Mouse (Mus musculus): ENCODE data around the gene Ttbk1. TPM values are rescaled to one million over a fixed set of nuclear protein-coding genes. Genes with fewer than 3 reads are reported as not detected.

Gene Ttbk1
- total and polyA plus RNA-seq, 3 experiments = 0.08 TPM; not detected in 2

GRCm38 (mm10) chr17:46520385-46520979 is 33.0 kb upstream of the Ttbk1 start:
- peak; percentile 76 for TF ChIP-seq USF1 (IDR thresholded peaks at IDR 0.05; ENCODE audit: low read depth, low read length)
- no peak for TF ChIP-seq GATA1 (IDR thresholded peaks at IDR 0.05; ENCODE audit: low read depth, low read length)
- no peak for TF ChIP-seq CHD2 (IDR thresholded peaks at IDR 0.05; ENCODE audit: low read length)
- TF ChIP-seq MXI1 (IDR thresholded peaks at IDR 0.05; ENCODE audit: low read depth, low read length) = peak; percentile 58; the same call in 1 of the 2 replicates
- peak; percentile 44; the same call in 1 of the 2 replicates for TF ChIP-seq NELFE (IDR thresholded peaks at IDR 0.05; ENCODE audit: low read depth, low read length)
- TF ChIP-seq ETS1 (IDR thresholded peaks at IDR 0.05; ENCODE audit: low read depth, low read length) = peak; percentile 65; the same call in 1 of the 2 replicates
- no peak for TF ChIP-seq ZNF384 (IDR thresholded peaks at IDR 0.05; ENCODE audit: low read depth, low read length)
- peak; percentile 98 for TF ChIP-seq BHLHE40 (IDR thresholded peaks at IDR 0.05; ENCODE audit: borderline replicate concordance, low read depth, low read length)
- TF ChIP-seq SIN3A (IDR thresholded peaks at IDR 0.05; ENCODE audit: low read length) = peak; percentile 51; the same call in 1 of the 2 replicates
- TF ChIP-seq POLR2AphosphoS5 (IDR thresholded peaks at IDR 0.05; ENCODE audit: borderline replicate concordance, low read depth, low read length) = no peak
- TF ChIP-seq ZC3H11A (IDR thresholded peaks at IDR 0.05; ENCODE audit: low read depth, low read length) = no peak
- peak; percentile 50 to 66; a peak in 2 of 4 replicates for TF ChIP-seq POLR2A (IDR thresholded peaks at IDR 0.05; ENCODE audit: control insufficient read depth in 1 of 2, insufficient read depth in 1 of 2, low read depth in 1 of 2, low read length in 2 of 2, poor library complexity in 1 of 2)
- peak; percentile 45; the same call in 1 of the 2 replicates for TF ChIP-seq MAX (IDR thresholded peaks at IDR 0.05; ENCODE audit: low read length)
- peak; percentile 55; the same call in 1 of the 2 replicates for TF ChIP-seq TBP (IDR thresholded peaks at IDR 0.05; ENCODE audit: low read depth, low read length)
- Histone ChIP-seq H3K9me3 (replicated peaks; ENCODE audit: insufficient read depth, low read length) (no peaks in the 10 kb centered on the region), H3K4me1 (ENCODE audit: control insufficient read depth in 1 of 2, insufficient read depth in 2 of 2, low read length in 2 of 2) (peaks cover 0 to 3% of the 10 kb centered on the region in 2 experiments; a peak in 1 of 4 replicates), H3K27ac (ENCODE audit: control insufficient read depth, low read depth, low read length) (peak overlapping the region; percentile 13), H3K4me3 (ENCODE audit: control insufficient read depth in 1 of 2, insufficient read depth in 1 of 2, low read depth in 2 of 2, low read length in 2 of 2) (peak overlapping the region; percentile 54 to 58), H3K79me2 (ENCODE audit: control insufficient read depth, insufficient read depth, low read length, poor library complexity) (no peaks in the 10 kb centered on the region), H3K9ac (ENCODE audit: control insufficient read depth, low read depth, low read length, poor library complexity, severe bottlenecking) (peak overlapping the region; percentile 67), H3K27me3 (ENCODE audit: control insufficient read depth in 1 of 2, insufficient read depth in 2 of 2, low read length in 2 of 2) (no peaks in the 10 kb centered on the region), H3K36me3 (ENCODE audit: control insufficient read depth in 1 of 2, insufficient read depth in 2 of 2, low read length in 2 of 2) (no peaks in the 10 kb centered on the region)
- peak; percentile 82 for DNase-seq (ENCODE audit: low read depth, low spot score)

- H3K4me1 ChIP-seq (ENCODE audit: control insufficient read depth in 1 of 2, insufficient read depth in 2 of 2, low read length in 2 of 2) = peaks cover 0 to 3% of the 10 kb centered on the region in 2 experiments; a peak in 1 of 4 replicates
- peak overlapping the region; percentile 54 to 58 for H3K4me3 ChIP-seq (ENCODE audit: control insufficient read depth in 1 of 2, insufficient read depth in 1 of 2, low read depth in 2 of 2, low read length in 2 of 2)
- H3K27me3 ChIP-seq (ENCODE audit: control insufficient read depth in 1 of 2, insufficient read depth in 2 of 2, low read length in 2 of 2) = no peaks in the 10 kb centered on the region
- H3K9ac ChIP-seq (ENCODE audit: control insufficient read depth, low read depth, low read length, poor library complexity, severe bottlenecking) = peak overlapping the region; percentile 67
- no peaks in the 10 kb centered on the region for H3K36me3 ChIP-seq (ENCODE audit: control insufficient read depth in 1 of 2, insufficient read depth in 2 of 2, low read length in 2 of 2)
- TF ChIP-seq MXI1 (IDR thresholded peaks at IDR 0.05; ENCODE audit: low read depth, low read length) (0 out of 2 replicates have a peak, but pooled peaks have one; percentile 24), TAL1 (IDR thresholded peaks at IDR 0.05; ENCODE audit: low read length) (no peak)
- H3K79me2 ChIP-seq (ENCODE audit: control insufficient read depth, insufficient read depth, low read length, poor library complexity) = no peaks in the 10 kb centered on the region
- no peak overlapping the region for H3K27ac ChIP-seq (ENCODE audit: control insufficient read depth, low read depth, low read length)
- no peak for DNase-seq (ENCODE audit: low read depth, low spot score)
- H3K9me3 ChIP-seq (replicated peaks; ENCODE audit: insufficient read depth, low read length) = no peaks in the 10 kb centered on the region
Observed at GRCm38 (mm10) chr17:46519971-46520370, 32.5 kb upstream of the Ttbk1 start.

Measured in MEL (cell line).